Mouse (Mus musculus) hindbrain, embryonic 12.5 days (tissue): ENCODE measurements around the gene Il17a. TPM values are rescaled to one million over a fixed set of nuclear protein-coding genes. Genes with fewer than 3 reads are reported as not detected.

Source experiments
- ATAC-seq: fragments of 200-750 bp; cut with Nextera tagmentation; 2 replicates; pipeline ENCODE4 v1.8.0; 2017; ENCODE audit warnings: moderate TSS enrichment; ENCODE audit not compliant: low FRiP score
- H3K27ac ChIP-seq: fragments of 300-500 bp; sonication (generic); 2 replicates; pipeline ENCODE4 v1.5.1; 2016; ENCODE audit warnings: mild to moderate bottlenecking
- H3K27me3 ChIP-seq: fragments of 300-500 bp; sonication (generic); 2 replicates; pipeline ENCODE4 v1.6.1; 2016; ENCODE audit warnings: mild to moderate bottlenecking
- H3K36me3 ChIP-seq: fragments of 300-500 bp; sonication (generic); 2 replicates; pipeline ENCODE4 v1.6.1; 2016; ENCODE audit warnings: mild to moderate bottlenecking
- H3K4me1 ChIP-seq: fragments of 300-500 bp; sonication (generic); 2 replicates; pipeline ENCODE4 v1.6.1; 2016
- H3K4me2 ChIP-seq: fragments of 300-500 bp; sonication (generic); replicated peaks from 2 replicates; pipeline ENCODE4 v1.6.1; 2016; ENCODE audit warnings: mild to moderate bottlenecking
- H3K4me3 ChIP-seq: fragments of 300-500 bp; sonication (generic); 2 replicates; pipeline ENCODE4 v1.5.1; 2016; ENCODE audit warnings: mild to moderate bottlenecking
- H3K9ac ChIP-seq: fragments of 300-500 bp; sonication (generic); 2 replicates; pipeline ENCODE4 v1.6.1; 2016; ENCODE audit warnings: mild to moderate bottlenecking, moderate library complexity
- H3K9me3 ChIP-seq: fragments of 300-500 bp; sonication (generic); replicated peaks from 2 replicates; pipeline ENCODE4 v1.6.1; 2016; ENCODE audit warnings: mild to moderate bottlenecking
- WGBS: fragments of 180-500 bp; shearing (Covaris S2); methylation state at CpG from one replicate; pipeline ENCODE4 v1.1.7; 2016; 5-methylcytosine and 5-hydroxymethylcytosine counted together
- polyA plus RNA-seq: library from polyadenylated mRNA; unstranded; fragments of >200 nt; fragmentation: Nextera tagmentation; extraction: Ambion mirVana; gene quantifications from 2 replicates; pipeline ENCODE4 v1.2.1, GENCODE M21; 2016

Gene Il17a
- polyA plus RNA-seq = not detected in 2 replicates

DNA sequence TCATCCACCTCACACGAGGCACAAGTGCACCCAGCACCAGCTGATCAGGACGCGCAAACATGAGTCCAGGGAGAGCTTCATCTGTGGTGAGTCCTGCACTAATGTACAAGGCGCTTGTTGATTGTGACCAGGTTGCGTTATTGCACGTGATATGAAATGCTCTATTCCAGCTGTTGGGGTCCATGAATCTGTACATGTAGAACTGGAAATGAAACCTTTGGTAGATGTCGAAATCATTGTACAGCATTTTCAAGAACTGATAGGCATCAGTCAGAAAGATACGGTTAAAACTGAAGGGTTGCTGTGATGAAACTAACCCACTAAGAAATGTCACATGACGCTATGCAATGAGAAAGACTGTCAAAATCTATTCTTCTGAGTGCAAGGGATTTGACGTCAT, at the start of gene Il17a:
TSS of gene Il17a (plus strand) at position 3 of the 400 bp plus-strand sequence.
- Histone ChIP-seq H3K27me3 (no peaks in the 10 kb centered on the region), H3K4me2 (no peak within 1 kb of the TSS), H3K27ac (no peak within 1 kb of the TSS), H3K4me3 (no peak within 1 kb of the TSS), H3K4me1 (no peaks in the 10 kb centered on the region), H3K36me3 (no peaks in the 10 kb centered on the region), H3K9ac (no peak within 1 kb of the TSS), H3K9me3 (peaks cover 7% of the 10 kb centered on the region; the same call in 1 of the 2 replicates)
- no peak for ATAC-seq
- 93% methylated on average over 10 of the region's 10 CpGs for WGBS

DNA sequence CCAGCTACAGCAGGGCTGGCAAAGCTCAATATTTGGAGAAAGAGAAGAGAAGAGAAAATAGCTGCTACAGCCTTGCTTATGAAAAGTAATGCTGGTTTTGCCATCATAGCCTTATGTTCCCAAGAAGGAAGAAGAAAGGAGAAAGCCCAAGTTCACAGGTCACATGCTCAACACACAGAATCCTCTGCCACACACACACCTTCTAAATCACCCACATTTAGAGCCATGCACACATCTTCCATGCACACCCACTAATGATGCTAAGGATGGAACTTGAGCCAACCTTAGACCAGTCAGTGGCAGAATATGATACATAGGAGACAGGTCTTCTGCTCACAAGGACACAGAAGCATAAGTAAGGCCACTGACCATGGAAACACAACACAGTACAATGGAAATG, 47.9 kb upstream of the Il17a start:
- Histone ChIP-seq H3K9ac (no peak overlapping the region), H3K9me3 (no peaks in the 10 kb centered on the region), H3K4me1 (0 out of 2 replicates have a peak, but pooled peaks cover 3% of the 10 kb centered on the region), H3K4me2 (no peak overlapping the region), H3K36me3 (no peaks in the 10 kb centered on the region), H3K27ac (no peak overlapping the region), H3K27me3 (no peaks in the 10 kb centered on the region), H3K4me3 (no peak overlapping the region)
- ATAC-seq = no peak

DNA sequence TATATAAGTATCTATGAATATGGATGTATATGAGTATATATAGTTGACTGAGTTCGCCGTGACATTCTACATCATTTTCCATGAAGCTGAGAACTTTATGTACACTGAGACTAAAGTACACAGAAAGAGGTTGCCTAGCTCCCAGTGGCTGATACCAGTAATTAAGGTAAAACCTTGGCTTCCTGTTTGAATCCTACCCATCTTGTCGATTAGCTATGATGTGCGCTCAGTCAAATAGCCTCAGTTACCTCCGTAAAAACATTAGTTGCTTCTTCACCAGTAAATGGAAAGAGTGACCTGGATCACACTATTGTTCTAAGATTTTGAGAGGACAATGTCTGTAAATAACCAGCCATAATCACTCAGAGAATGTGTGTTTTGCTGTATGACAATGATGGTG, 47.3 kb upstream of the Il17a start:
- Histone ChIP-seq H3K27me3 (no peaks in the 10 kb centered on the region), H3K27ac (no peak overlapping the region), H3K4me1 (no peaks in the 10 kb centered on the region), H3K9me3 (no peaks in the 10 kb centered on the region), H3K9ac (no peak overlapping the region), H3K4me2 (no peak overlapping the region), H3K4me3 (no peak overlapping the region), H3K36me3 (no peaks in the 10 kb centered on the region)
- WGBS = 92% methylated on average over 5 of the region's 5 CpGs
- ATAC-seq = no peak

DNA sequence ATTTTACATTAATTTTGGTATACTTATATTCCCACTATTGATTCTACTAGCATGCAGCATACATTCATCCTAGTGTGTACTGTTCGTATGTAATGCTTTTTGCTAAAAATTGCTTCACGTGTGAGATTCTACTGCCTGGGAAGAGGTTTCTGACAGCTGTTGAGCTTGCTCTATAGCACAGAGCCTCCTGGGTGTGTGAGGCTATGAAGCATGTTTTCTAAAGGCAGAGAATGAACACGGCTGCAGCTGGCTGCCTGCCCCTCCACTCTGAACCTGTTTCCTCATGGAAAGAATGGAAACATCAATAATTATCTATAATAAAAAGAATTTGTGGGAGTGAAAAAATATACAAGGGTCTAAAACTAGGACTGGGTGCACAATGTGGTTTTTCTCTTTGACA, 46.9 kb upstream of the Il17a start:
- no peaks in the 10 kb centered on the region for H3K9me3 ChIP-seq
- no peak overlapping the region for H3K9ac ChIP-seq
- no peaks in the 10 kb centered on the region for H3K27me3 ChIP-seq
- no peaks in the 10 kb centered on the region for H3K4me1 ChIP-seq
- H3K4me2 ChIP-seq = no peak overlapping the region
- no peak overlapping the region for H3K4me3 ChIP-seq
- no peaks in the 10 kb centered on the region for H3K36me3 ChIP-seq
- no peak for ATAC-seq
- WGBS = 86% methylated on average over 3 of the region's 3 CpGs
- no peak overlapping the region for H3K27ac ChIP-seq

DNA sequence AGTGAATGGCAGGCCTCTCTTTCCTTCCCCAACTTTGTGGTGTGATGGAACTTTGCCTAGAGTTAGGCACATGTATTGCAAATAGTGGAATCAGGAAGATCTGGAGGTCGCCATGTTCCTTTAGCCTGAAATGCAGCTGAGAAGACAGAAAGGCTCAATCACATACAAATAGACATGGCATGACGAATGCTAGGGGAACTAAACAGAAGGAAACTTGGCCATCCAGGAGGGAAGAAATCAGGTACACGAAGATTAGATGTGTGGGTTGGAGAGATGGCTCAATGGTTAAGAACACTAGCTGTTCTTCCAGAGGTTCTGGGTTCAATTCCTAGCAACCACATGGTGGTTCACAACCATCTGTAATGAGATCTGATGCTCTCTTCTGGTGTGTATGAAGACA, 46.3 kb upstream of the Il17a start:
- 91% methylated on average over 3 of the region's 3 CpGs for WGBS
- H3K27ac ChIP-seq = no peak overlapping the region
- no peaks in the 10 kb centered on the region for H3K36me3 ChIP-seq
- H3K4me1 ChIP-seq = no peaks in the 10 kb centered on the region
- no peaks in the 10 kb centered on the region for H3K27me3 ChIP-seq
- no peak for ATAC-seq
- no peak overlapping the region for H3K9ac ChIP-seq
- H3K9me3 ChIP-seq = no peaks in the 10 kb centered on the region
- no peak overlapping the region for H3K4me3 ChIP-seq
- H3K4me2 ChIP-seq = no peak overlapping the region

DNA sequence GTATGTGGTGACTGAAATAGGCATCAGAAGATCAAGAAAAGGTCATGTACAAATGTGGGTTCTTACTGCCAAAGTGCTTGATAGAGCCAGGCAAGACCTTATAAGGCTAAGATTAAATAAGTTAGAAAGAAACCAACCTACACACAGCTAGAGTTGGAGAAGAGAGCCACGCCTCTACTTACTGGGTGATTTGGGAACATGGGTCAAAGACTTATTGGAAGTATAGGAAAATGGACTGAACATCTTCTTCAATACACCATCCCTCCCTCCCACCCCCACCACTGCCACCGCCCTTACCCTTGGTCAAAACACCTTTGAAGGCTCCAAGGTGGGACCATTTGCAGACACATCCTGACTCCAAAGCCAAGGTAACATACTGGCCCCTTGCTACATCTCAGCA, 45.3 kb upstream of the Il17a start:
- H3K27me3 ChIP-seq = no peaks in the 10 kb centered on the region
- H3K9ac ChIP-seq = no peak overlapping the region
- H3K4me3 ChIP-seq = no peak overlapping the region
- H3K36me3 ChIP-seq = no peaks in the 10 kb centered on the region
- 81% methylated on average over 2 of the region's 2 CpGs for WGBS
- no peaks in the 10 kb centered on the region for H3K9me3 ChIP-seq
- H3K4me2 ChIP-seq = no peak overlapping the region
- no peak overlapping the region for H3K27ac ChIP-seq
- H3K4me1 ChIP-seq = no peaks in the 10 kb centered on the region
- no peak for ATAC-seq

DNA sequence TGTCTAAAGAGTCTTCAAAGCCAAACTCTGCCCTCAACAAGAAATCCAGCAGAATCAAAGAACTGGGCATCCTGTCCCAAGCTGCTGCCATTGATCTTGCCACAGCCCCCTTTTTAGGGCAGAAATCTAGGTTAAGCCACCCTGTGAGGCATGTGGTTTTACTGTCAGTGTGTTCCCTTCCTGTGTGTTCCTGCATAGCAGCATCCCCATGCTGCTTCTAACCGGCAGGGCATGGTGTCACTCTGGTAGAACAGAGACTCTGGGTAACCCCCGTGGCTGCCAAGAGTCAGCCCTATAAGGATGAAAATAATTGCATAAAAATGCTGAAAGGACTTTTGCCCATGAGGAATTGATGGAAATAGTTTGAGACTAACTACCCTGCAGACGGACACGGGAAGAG, 44.8 kb upstream of the Il17a start:
- no peak overlapping the region for H3K4me3 ChIP-seq
- no peaks in the 10 kb centered on the region for H3K36me3 ChIP-seq
- no peak overlapping the region for H3K9ac ChIP-seq
- 85% methylated on average over 4 of the region's 4 CpGs for WGBS
- no peak for ATAC-seq
- no peak overlapping the region for H3K4me2 ChIP-seq
- H3K4me1 ChIP-seq = no peaks in the 10 kb centered on the region
- H3K9me3 ChIP-seq = no peaks in the 10 kb centered on the region
- H3K27ac ChIP-seq = no peak overlapping the region
- H3K27me3 ChIP-seq = no peaks in the 10 kb centered on the region

DNA sequence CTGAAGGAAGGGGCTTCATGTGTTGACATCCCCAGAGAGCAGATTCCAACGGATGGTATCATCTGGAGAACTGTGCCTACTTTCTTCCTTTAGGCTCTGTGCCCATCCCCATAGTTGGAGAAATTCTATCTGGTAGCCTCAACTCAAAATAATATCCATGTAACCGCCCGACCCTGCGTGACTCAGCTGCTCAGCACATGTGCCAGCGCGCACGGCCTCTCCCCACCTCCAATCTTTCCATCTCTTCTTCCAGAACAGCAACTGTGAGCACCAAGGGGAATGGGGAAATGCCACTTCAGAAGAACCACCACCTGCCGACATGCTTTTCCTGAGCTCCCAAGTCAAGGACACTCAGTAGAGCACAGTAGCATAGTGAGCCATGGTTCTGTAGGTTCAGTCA, 39.4 kb upstream of the Il17a start:
- no peak for ATAC-seq
- Histone ChIP-seq H3K9ac (no peak overlapping the region), H3K27ac (no peak overlapping the region), H3K27me3 (no peaks in the 10 kb centered on the region), H3K36me3 (no peaks in the 10 kb centered on the region), H3K4me2 (no peak overlapping the region), H3K9me3 (no peaks in the 10 kb centered on the region), H3K4me1 (no peaks in the 10 kb centered on the region), H3K4me3 (no peak overlapping the region)
- 85% methylated on average over 8 of the region's 8 CpGs for WGBS

DNA sequence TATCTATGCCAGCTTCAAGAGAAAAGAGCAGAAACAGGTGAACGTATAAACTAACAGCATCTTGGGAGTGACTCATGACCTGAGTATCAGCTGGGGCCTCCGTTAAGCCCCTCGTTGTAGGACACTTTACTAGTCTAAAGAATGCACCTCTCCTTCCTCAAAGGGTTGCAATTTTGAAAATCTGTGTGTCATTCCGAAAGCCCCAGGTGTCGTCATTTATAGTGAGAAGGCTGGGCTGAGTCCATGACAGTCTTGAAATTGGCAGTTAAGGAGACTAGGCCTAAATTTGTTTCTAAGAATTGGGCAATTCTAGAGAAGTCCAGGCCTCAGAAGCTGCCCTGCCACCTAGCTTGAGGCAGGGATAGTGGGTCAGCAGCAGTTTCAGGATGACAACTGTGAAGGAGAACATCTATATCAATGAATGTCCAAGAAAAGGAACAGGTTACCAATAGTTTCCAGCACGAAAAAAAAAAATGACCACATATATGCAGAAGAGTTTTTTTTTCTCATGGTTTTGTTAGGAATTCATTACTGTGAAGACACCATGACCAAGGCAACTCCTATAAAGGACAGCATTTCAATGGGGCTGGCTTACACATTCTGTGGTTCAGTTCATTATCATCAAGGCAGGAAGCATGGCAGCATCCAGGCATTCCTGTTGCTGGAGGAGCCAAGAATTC, 36.9 kb upstream of the Il17a start:
- Histone ChIP-seq H3K27me3 (no peaks in the 10 kb centered on the region), H3K36me3 (no peaks in the 10 kb centered on the region), H3K9ac (no peak overlapping the region), H3K4me2 (no peak overlapping the region), H3K4me1 (no peaks in the 10 kb centered on the region), H3K9me3 (no peaks in the 10 kb centered on the region), H3K27ac (no peak overlapping the region), H3K4me3 (no peak overlapping the region)
- 88% methylated on average over 6 of the region's 6 CpGs for WGBS
- ATAC-seq = no peak

DNA sequence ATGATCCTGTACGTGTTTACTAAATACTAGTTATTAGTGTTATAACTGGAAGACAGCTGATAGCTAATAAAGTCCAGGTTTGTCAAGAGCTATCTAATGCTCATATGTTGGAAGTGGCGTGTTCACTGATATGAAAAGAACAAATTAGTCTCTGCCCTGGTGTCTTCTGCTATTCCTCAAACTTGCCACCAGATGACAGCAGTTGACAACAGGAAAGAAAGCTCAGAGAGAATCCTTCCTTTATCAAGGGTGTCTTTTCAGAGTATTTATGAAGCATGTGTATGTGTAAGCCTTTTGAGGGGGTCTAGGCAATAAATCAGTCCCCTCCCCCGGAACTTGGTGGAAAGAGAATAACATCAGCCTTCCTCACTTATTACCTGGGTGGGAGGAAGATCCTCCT, 30.7 kb upstream of the Il17a start:
- Histone ChIP-seq H3K36me3 (no peaks in the 10 kb centered on the region), H3K4me1 (no peaks in the 10 kb centered on the region), H3K9me3 (no peaks in the 10 kb centered on the region), H3K27me3 (no peaks in the 10 kb centered on the region), H3K4me3 (no peak overlapping the region), H3K4me2 (no peak overlapping the region), H3K27ac (no peak overlapping the region), H3K9ac (no peak overlapping the region)
- WGBS = 61% methylated on average over 3 of the region's 3 CpGs
- ATAC-seq = no peak

DNA sequence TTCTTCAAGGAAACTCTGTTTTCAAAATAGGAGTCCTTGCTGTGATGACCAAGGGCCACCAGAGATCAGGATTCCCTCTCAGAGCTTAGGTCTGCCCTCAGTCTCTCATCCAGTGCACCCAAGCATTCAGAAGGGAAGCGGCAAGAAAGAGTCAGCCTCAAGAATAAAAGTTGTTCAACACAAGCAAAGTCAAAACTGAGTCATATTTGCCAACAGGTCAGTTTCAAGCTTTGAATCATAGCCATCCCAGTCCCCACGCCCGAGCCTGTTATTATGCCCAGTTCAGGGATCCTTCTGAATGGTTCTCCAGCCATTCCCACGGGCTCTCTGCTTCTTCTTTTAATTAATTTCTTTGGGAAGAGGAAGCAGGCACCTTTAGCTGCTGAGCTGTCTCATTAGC, 5.9 kb downstream of the Il17a start:
- WGBS = 96% methylated on average over 4 of the region's 4 CpGs
- ATAC-seq = no peak
- Histone ChIP-seq H3K4me1 (no peaks in the 10 kb centered on the region), H3K9me3 (no peaks in the 10 kb centered on the region), H3K4me3 (no peak overlapping the region), H3K27me3 (no peaks in the 10 kb centered on the region), H3K4me2 (no peak overlapping the region), H3K36me3 (no peaks in the 10 kb centered on the region), H3K9ac (no peak overlapping the region), H3K27ac (no peak overlapping the region)

DNA sequence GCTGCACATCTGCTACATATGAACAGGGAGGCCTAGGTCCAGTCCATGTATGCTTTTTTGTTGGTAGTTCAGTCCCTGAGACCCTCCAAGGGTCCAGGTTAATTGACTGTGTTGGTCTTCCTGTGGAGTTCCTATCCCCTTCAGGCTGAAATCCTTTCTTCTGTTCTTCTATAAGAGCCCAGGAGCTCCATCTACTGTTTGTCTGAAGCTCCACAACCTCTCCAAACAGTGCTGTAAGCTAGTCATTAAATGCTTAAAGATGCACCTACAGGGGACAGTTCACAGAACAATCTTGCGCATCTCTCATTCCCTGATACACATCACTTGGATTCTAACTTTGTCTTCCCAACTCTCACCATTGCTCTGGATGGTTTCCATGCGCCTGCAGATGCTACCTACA, 7.8 kb downstream of the Il17a start:
- no peak for ATAC-seq
- Histone ChIP-seq H3K4me2 (no peak overlapping the region), H3K9ac (no peak overlapping the region), H3K9me3 (no peaks in the 10 kb centered on the region), H3K4me1 (no peaks in the 10 kb centered on the region), H3K27ac (no peak overlapping the region), H3K27me3 (no peaks in the 10 kb centered on the region), H3K36me3 (no peaks in the 10 kb centered on the region), H3K4me3 (no peak overlapping the region)
- WGBS = 86% methylated on average over 2 of the region's 2 CpGs

DNA sequence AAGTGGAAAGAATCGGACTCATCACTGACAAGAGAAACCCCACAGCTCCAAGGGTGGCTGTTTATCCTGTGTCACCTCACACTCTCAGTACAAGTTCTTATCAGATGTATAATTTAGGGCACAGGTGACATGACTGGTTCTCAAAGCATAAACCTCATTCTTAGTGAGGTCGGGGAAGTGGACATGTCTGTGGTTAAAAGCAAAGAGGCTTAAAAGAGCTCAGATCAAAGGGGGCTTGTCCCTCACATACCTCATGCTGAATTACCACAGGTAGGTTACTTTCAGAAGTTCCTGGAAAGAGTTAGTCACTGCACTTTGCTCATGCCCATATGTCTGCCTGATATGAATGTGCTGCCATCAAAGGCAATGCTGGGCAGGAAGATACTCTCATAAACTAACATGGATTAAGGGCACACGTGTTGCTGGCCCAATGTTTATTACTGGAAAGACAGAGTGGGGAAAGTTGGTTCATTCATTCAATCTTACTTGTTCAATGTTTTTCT, 9.8 kb downstream of the Il17a start:
- Histone ChIP-seq H3K27me3 (no peaks in the 10 kb centered on the region), H3K4me3 (no peak overlapping the region), H3K36me3 (no peaks in the 10 kb centered on the region), H3K9ac (no peak overlapping the region), H3K4me2 (no peak overlapping the region), H3K4me1 (no peaks in the 10 kb centered on the region), H3K9me3 (no peaks in the 10 kb centered on the region), H3K27ac (no peak overlapping the region)
- WGBS = 84% methylated on average over 3 of the region's 3 CpGs
- ATAC-seq = no peak
